Mouse (Mus musculus): ENCODE measurements around the gene Wdr70.

DNA sequence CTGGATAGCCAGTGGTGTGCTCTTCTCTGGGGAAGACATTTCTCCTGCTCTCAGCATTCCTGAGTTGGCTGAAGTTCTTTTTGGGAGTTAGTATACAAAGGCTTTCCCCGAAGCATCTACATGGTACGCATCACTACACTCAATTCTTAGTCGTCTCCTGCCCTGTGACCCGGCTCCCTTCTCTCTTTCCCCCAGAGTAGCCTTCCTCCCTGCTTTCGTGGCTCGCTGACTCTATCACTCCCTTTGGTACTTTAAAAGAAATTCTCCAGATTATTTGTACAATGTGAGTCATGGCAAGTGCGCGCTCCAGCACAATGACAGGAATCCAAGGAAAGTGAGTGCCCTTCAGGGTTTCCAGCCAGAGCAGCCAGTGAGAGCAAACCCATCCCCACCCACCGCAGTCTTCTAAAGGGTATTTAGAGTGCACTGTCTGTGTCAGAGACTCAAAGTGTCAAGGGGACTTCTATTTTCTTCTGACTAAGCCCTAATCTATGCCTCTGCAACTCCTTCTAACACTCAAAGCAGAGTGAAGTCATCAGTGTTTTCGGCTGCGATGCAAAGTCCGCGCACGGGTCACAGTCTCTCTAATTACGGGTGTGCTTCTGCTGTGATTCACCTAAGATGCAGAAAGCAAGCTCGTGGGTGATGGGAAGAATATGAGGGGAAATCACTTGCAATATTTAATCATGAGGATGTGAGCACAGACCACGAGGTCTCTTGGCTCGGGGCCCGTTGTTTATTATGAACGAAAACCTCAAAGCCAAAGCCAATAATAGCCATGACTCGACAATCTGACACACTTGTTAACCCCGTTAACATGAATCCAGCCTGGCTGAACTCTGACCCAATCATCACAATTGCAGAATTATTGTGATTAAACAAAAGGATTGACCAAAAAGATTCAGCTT, 221.2 kb downstream of the Wdr70 start:
- TF ChIP-seq GATA1 (IDR thresholded peaks at IDR 0.05; ENCODE audit: borderline replicate concordance, low read length) = no peak
- TF ChIP-seq FLI1 (IDR thresholded peaks at IDR 0.05; ENCODE audit: low read length) = no peak
